26 mouse cellular contexts compared by ENCODE assay signal in genomic region chrX:78202829-78203228, GRCm38 (mm10). TPM values are rescaled to one million over a fixed set of nuclear protein-coding genes. Genes with fewer than 3 reads are reported as not detected.
DNase-seq lines count a peak whose midpoint lies in the region; ATAC-seq lines count a peak whose summit lies in the region.
"Had no signal": no experiment of that assay in that cellular context is flagged by ENCODE, and none has a peak within 500 bp of the region (broad histone marks: within the 10 kb centered on the region; RNA-seq: fewer than 3 reads in every experiment).

No protein-coding gene starts in this region.

- H3K9me3 ChIP-seq in midbrain, embryonic 11.5 days (ENCODE audit: control insufficient read depth, low read length): no peaks in the 10 kb centered on the region
- H3K9me3 ChIP-seq: embryonic facial prominence, embryonic 12.5 days; forebrain, embryonic 13.5 days; forebrain, embryonic 15.5 days; G1E had no signal

- DNase-seq in ES-CJ7 (ENCODE audit: low read depth, low spot score) (peak; percentile 46), R1 (ENCODE audit: low read depth, low spot score) (peak; percentile 64)
- no peak for DNase-seq in heart, adult 11 months
- no peak for DNase-seq in gastrocnemius, adult 18-20 months (ENCODE audit: low spot score)
- DNase-seq in midbrain, embryonic 11.5 days (ENCODE audit: low spot score, missing footprints): no peak
- DNase-seq: adrenal gland, adult 8-10 months; adrenal gland, postnatal 14 days; adrenal gland, postnatal 36 days; cerebellum, adult 11-12 months; cerebellum, adult 2 months; cerebellum, adult 9-10 months; cerebellum, postnatal 10 days; cerebellum, postnatal 25 days; forebrain, postnatal 0 days had no signal

- no peak overlapping the region for H3K4me3 ChIP-seq in midbrain, embryonic 11.5 days (ENCODE audit: low read depth, low read length)
- H3K4me3 ChIP-seq: embryonic facial prominence, embryonic 10.5 days; embryonic facial prominence, embryonic 12.5 days; forebrain, embryonic 13.5 days; forebrain, embryonic 15.5 days had no signal

- no peak overlapping the region for H3K4me2 ChIP-seq in midbrain, embryonic 11.5 days
- H3K4me2 ChIP-seq: embryonic facial prominence, embryonic 12.5 days; forebrain, embryonic 13.5 days; forebrain, embryonic 15.5 days had no signal

- H3K36me3 ChIP-seq in midbrain, embryonic 11.5 days (ENCODE audit: control insufficient read depth, insufficient read depth, low read length): no peaks in the 10 kb centered on the region
- H3K36me3 ChIP-seq: embryonic facial prominence, embryonic 10.5 days; embryonic facial prominence, embryonic 12.5 days; forebrain, embryonic 15.5 days; G1E had no signal

- 87% methylated on average over 5 of the region's 5 CpGs for WGBS in midbrain, embryonic 11.5 days

- ATAC-seq in midbrain, embryonic 11.5 days (ENCODE audit: low FRiP score): no peak
- ATAC-seq: activated CD4-positive, CD25-positive, alpha-beta regulatory T cell, adult 4 months; forebrain, embryonic 13.5 days; forebrain, embryonic 15.5 days; forebrain, postnatal 0 days; Patski had no signal

- H3K27me3 ChIP-seq in midbrain, embryonic 11.5 days (ENCODE audit: control insufficient read depth, insufficient read depth, low read length): no peaks in the 10 kb centered on the region
- H3K27me3 ChIP-seq: embryonic facial prominence, embryonic 12.5 days; forebrain, embryonic 13.5 days; forebrain, embryonic 15.5 days had no signal

- H3K9ac ChIP-seq in midbrain, embryonic 11.5 days (ENCODE audit: low read length): no peak overlapping the region
- H3K9ac ChIP-seq: embryonic facial prominence, embryonic 12.5 days; forebrain, embryonic 13.5 days; forebrain, embryonic 15.5 days; forebrain, postnatal 0 days had no signal

- no peak overlapping the region for H3K27ac ChIP-seq in midbrain, embryonic 11.5 days (ENCODE audit: low read depth, low read length)
- H3K27ac ChIP-seq: embryonic facial prominence, embryonic 10.5 days; embryonic facial prominence, embryonic 12.5 days; forebrain, embryonic 13.5 days; forebrain, embryonic 15.5 days had no signal

- no peaks in the 10 kb centered on the region for H3K4me1 ChIP-seq in midbrain, embryonic 11.5 days (ENCODE audit: control insufficient read depth, insufficient read depth, low read length)
- H3K4me1 ChIP-seq: embryonic facial prominence, embryonic 10.5 days; embryonic facial prominence, embryonic 12.5 days; forebrain, embryonic 13.5 days; forebrain, embryonic 15.5 days had no signal

RNA-seq across cellular contexts. Expression of gene Obp1b, which starts 16.3 kb away (rescaled TPM):
- not detected for total RNA-seq in gastrocnemius, adult 18-20 months (2021)
- not detected in 2 replicates for polyA plus RNA-seq in midbrain, embryonic 11.5 days (2014; fragmentation: Nextera tagmentation; extraction: Ambion mirVana)
- total RNA-seq: adrenal gland, adult 18-20 months; adrenal gland, adult 8-10 months; adrenal gland, postnatal 14 days; adrenal gland, postnatal 36 days; forebrain, postnatal 0 days; G1E had no signal
- polyA plus RNA-seq: activated CD4-positive, CD25-positive, alpha-beta regulatory T cell, adult 4 months; C2C12; cerebellum, adult 2 months; cortical plate, adult 2 months; embryonic facial prominence, embryonic 10.5 days; embryonic facial prominence, embryonic 12.5 days; embryonic facial prominence, embryonic 14.5 days; forebrain, embryonic 11.5 days; forebrain, embryonic 13.5 days; forebrain, embryonic 15.5 days; forebrain, postnatal 0 days; G1E; Patski had no signal

RNA-seq across cellular contexts. Expression of gene Gm14743, which starts 42.9 kb away (rescaled TPM):
- total RNA-seq in gastrocnemius, adult 18-20 months (2021): not detected
- polyA plus RNA-seq in midbrain, embryonic 11.5 days (2014; fragmentation: Nextera tagmentation; extraction: Ambion mirVana): not detected in 2 replicates
- total RNA-seq: adrenal gland, adult 18-20 months; adrenal gland, adult 8-10 months; adrenal gland, postnatal 14 days; adrenal gland, postnatal 36 days; forebrain, postnatal 0 days; G1E had no signal
- polyA plus RNA-seq: activated CD4-positive, CD25-positive, alpha-beta regulatory T cell, adult 4 months; C2C12; cerebellum, adult 2 months; cortical plate, adult 2 months; embryonic facial prominence, embryonic 10.5 days; embryonic facial prominence, embryonic 12.5 days; embryonic facial prominence, embryonic 14.5 days; forebrain, embryonic 11.5 days; forebrain, embryonic 13.5 days; forebrain, embryonic 15.5 days; forebrain, postnatal 0 days; G1E; Patski had no signal

Comparison
In these comparisons a context has a peak if more than half of its experiments do, and no peak if none do; other contexts are left out.
1. DNase-seq: peak in ES-CJ7 (single experiment) and R1 (single experiment); none in heart, adult 11 months (single experiment), gastrocnemius, adult 18-20 months (single experiment) and midbrain, embryonic 11.5 days (single experiment).